Mouse (Mus musculus): ENCODE measurements around the gene Me3.

GRCm38 (mm10) chr7:89605589-89606536, 26.3 kb upstream of the Me3 start:
- TF ChIP-seq CTCF (IDR thresholded peaks at IDR 0.05) (no peak), POLR2A (IDR thresholded peaks at IDR 0.05; ENCODE audit: insufficient read depth, low read depth, low read length) (no peak)
